Mouse (Mus musculus) stomach, postnatal 0 days (tissue): Measurements from ENCODE around the gene Gm13691. TPM values are rescaled to one million over a fixed set of nuclear protein-coding genes. Genes with fewer than 3 reads are reported as not detected.
"Not testable (repeated sequence)": the region's sequence is repeated elsewhere in the genome, so short reads cannot be mapped to it uniquely, and the experiment has no call there.

ENCODE experiments used
- ATAC-seq: fragments of 200-750 bp; cut with Nextera tagmentation; 2 replicates; pipeline ENCODE4 v1.8.0; 2017; ENCODE audit not compliant: low FRiP score, low TSS enrichment
- DNase-seq: peaks from one replicate; pipeline ENCODE4 v3.0.0-alpha.2; 2016; ENCODE audit warnings: low spot score
- H3K27ac ChIP-seq: fragments of 300-500 bp; sonication (generic); replicated peaks from 2 replicates; pipeline ENCODE4 v1.5.1; 2014; ENCODE audit warnings: mild to moderate bottlenecking, control low read depth
- H3K27me3 ChIP-seq: fragments of 300-500 bp; sonication (generic); 2 replicates; pipeline ENCODE4 v1.6.1; 2014; ENCODE audit warnings: low read length; ENCODE audit not compliant: control insufficient read depth, insufficient read depth
- H3K36me3 ChIP-seq: fragments of 300-500 bp; sonication (generic); 2 replicates; pipeline ENCODE4 v1.6.1; 2014; ENCODE audit warnings: low read length, mixed read lengths; ENCODE audit not compliant: control insufficient read depth, insufficient read depth
- H3K4me1 ChIP-seq: fragments of 300-500 bp; sonication (generic); replicated peaks from 2 replicates; pipeline ENCODE4 v1.6.1; 2014; ENCODE audit warnings: antibody characterized with exemption; ENCODE audit not compliant: control insufficient read depth, insufficient read depth
- H3K4me2 ChIP-seq: fragments of 300-500 bp; sonication (generic); replicated peaks from 2 replicates; pipeline ENCODE4 v1.6.1; 2014; ENCODE audit warnings: low read depth, mild to moderate bottlenecking, control low read depth, moderate library complexity
- H3K4me3 ChIP-seq: fragments of 300-500 bp; sonication (generic); 2 replicates; pipeline ENCODE4 v1.5.1; 2014; ENCODE audit warnings: low read depth, low read length, control low read depth
- H3K9ac ChIP-seq: fragments of 300-500 bp; sonication (generic); 2 replicates; pipeline ENCODE4 v1.6.1; 2014; ENCODE audit warnings: mild to moderate bottlenecking, low read length, control low read depth, mixed read lengths
- H3K9me3 ChIP-seq: fragments of 300-500 bp; sonication (generic); 2 replicates; pipeline ENCODE4 v1.6.1; 2016; ENCODE audit warnings: low read length; ENCODE audit not compliant: control insufficient read depth
- CTCF ChIP-seq: IDR thresholded peaks from 2 replicates; pipeline ENCODE4 v1.5.1; 2016; ENCODE audit warnings: antibody characterized with exemption, low read depth, mild to moderate bottlenecking, moderate library complexity
- EP300 ChIP-seq: optimal IDR thresholded peaks from 2 replicates; pipeline ENCODE3; 2016; ENCODE audit warnings: antibody characterized with exemption
- WGBS: fragments of 180-500 bp; shearing (Covaris S2); extraction: QIAGEN DNeasy Blood & Tissue Kit; methylation state at CpG from one replicate; pipeline ENCODE4 v1.1.7; 2014; 5-methylcytosine and 5-hydroxymethylcytosine counted together
- polyA plus RNA-seq: library from polyadenylated mRNA; unstranded; fragments of >200 nt; fragmentation: Nextera tagmentation; extraction: Ambion mirVana; gene quantifications from 2 replicates; pipeline ENCODE4 v1.2.1, GENCODE M21; 2015

Gm13691 gene
- polyA plus RNA-seq, 1 experiment from 2014 or later, result not detected

DNA sequence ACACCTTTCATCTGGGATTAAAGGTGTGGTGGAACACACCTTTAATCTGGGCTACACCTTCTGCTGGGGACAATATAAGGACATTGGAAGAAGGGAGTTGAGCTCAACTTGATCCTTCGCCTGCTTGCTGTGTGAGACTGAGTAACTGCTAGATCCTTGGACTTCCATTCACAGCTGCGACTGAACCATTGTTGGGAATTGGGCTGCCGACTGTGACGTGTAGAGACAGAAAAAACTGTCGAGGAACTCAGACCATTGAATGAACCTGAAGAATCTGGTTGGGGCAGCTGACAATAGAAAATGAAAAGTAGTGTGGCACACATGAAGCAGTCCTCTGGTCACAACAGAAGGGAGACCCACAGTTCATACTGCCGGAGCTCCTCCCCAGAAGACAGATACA lies 5.9 kb upstream of the Gm13691 start, which contains the start of gene Gm13697:
TSS of gene Gm13697 (plus strand) at position 301 of the 400 bp plus-strand sequence.
- no CpG with 5 or more reads among the region's 6 CpGs for WGBS
- H3K27me3 ChIP-seq, H3K36me3 ChIP-seq, H3K9me3 ChIP-seq, H3K4me2 ChIP-seq, H3K4me3 ChIP-seq, H3K27ac ChIP-seq, H3K4me1 ChIP-seq, ATAC-seq, DNase-seq, H3K9ac ChIP-seq: not testable (repeated sequence)

- H3K27me3 ChIP-seq, H3K9ac ChIP-seq, H3K36me3 ChIP-seq, H3K4me1 ChIP-seq, DNase-seq, H3K9me3 ChIP-seq, H3K27ac ChIP-seq, H3K4me2 ChIP-seq, ATAC-seq, H3K4me3 ChIP-seq: not testable (repeated sequence)
- WGBS, result 31% methylated on average over 7 of the region's 9 CpGs
Observed at GRCm38 (mm10) chr2:83993639-83994255, 3.4 kb downstream of the Gm13691 start.

GRCm38 (mm10) chr2:83994526-83994925 lies 4.2 kb downstream of the Gm13691 start:
- H3K36me3 ChIP-seq, H3K4me3 ChIP-seq, H3K9me3 ChIP-seq, H3K27me3 ChIP-seq, ATAC-seq, H3K27ac ChIP-seq, H3K4me1 ChIP-seq, H3K9ac ChIP-seq, H3K4me2 ChIP-seq, DNase-seq: not testable (repeated sequence)
- no CpG with 5 or more reads among the region's 3 CpGs for WGBS

DNA sequence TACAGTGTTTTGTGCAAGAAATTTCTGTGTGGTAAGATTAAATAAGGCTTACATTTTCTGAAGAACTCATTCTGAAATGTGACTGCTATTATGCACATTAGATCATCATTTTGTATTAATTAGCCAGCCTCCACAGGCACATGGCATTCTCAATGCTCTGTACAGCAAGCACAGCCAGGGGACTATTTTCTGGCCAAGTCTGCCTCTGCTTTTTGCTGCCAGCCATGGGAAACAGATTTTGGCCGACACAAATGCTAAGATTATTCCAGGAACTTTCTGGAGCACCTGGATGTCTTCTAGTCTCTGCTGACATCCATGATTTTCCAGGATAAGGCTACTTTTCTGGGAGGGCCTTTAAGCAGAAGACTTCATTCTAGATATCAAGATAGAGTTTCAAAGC lies 18.6 kb downstream of the Gm13691 start:
- no peak for TF ChIP-seq EP300
- TF ChIP-seq CTCF, result no peak
- no peak overlapping the region for H3K27ac ChIP-seq
- no peak overlapping the region for H3K9ac ChIP-seq
- H3K4me2 ChIP-seq, result no peak overlapping the region
- no peak overlapping the region for H3K4me3 ChIP-seq
- no peak for ATAC-seq
- no peak for DNase-seq
- WGBS, result 29% methylated on average over 1 of the region's 1 CpGs
- no peaks in the 10 kb centered on the region for H3K27me3 ChIP-seq
- H3K36me3 ChIP-seq, result no peaks in the 10 kb centered on the region
- H3K4me1 ChIP-seq, result no peaks in the 10 kb centered on the region
- no peaks in the 10 kb centered on the region for H3K9me3 ChIP-seq

- Histone ChIP-seq H3K4me3 (no peak overlapping the region), H3K4me2 (no peak overlapping the region), H3K27ac (no peak overlapping the region), H3K9ac (no peak overlapping the region), H3K9me3 (no peaks in the 10 kb centered on the region), H3K27me3 (no peaks in the 10 kb centered on the region), H3K36me3 (no peaks in the 10 kb centered on the region), H3K4me1 (no peaks in the 10 kb centered on the region)
- ATAC-seq (no peak), DNase-seq (no peak)
- 61% methylated on average over 3 of the region's 3 CpGs for WGBS
- no peak for TF ChIP-seq CTCF
- no peak for TF ChIP-seq EP300
Observed at GRCm38 (mm10) chr2:84009818-84010217, 19.5 kb downstream of the Gm13691 start.

DNA sequence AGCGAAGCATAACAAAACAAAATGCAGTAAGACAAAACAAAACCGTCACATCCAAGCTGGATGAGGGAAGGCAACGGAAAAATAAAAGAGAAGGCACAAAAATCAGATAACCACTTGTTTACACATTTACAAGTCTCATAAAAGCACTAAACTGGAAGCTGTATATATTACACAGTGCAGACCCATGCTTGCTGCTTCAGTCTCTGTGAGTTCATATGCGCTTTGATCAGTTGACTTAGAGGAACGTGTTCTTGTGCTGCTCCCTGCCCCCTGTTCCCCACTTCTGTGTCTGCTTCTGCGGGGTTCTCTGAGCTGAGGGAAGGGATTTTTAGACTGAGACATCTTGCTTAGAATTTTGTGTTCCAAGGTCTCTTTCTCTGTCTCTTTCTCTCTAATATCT lies 24.2 kb downstream of the Gm13691 start:
- no peak overlapping the region for H3K27ac ChIP-seq
- WGBS, result 60% methylated on average over 6 of the region's 6 CpGs
- TF ChIP-seq EP300 (no peak), CTCF (no peak)

GRCm38 (mm10) chr2:84016291-84016690 lies 25.9 kb downstream of the Gm13691 start:
- H3K9me3 ChIP-seq, H3K4me1 ChIP-seq, DNase-seq, H3K4me2 ChIP-seq, ATAC-seq, H3K9ac ChIP-seq, H3K4me3 ChIP-seq, H3K27me3 ChIP-seq, H3K27ac ChIP-seq, H3K36me3 ChIP-seq: not testable (repeated sequence)
- 80% methylated on average over 4 of the region's 5 CpGs for WGBS

More for the DNA sequence above, 24.2 kb downstream of the Gm13691 start:
- Histone ChIP-seq H3K4me3 (no peak overlapping the region), H3K4me1 (no peaks in the 10 kb centered on the region), H3K9me3 (no peaks in the 10 kb centered on the region), H3K9ac (no peak overlapping the region), H3K4me2 (no peak overlapping the region), H3K36me3 (no peaks in the 10 kb centered on the region), H3K27me3 (no peaks in the 10 kb centered on the region)
- DNase-seq, result no peak
- ATAC-seq, result no peak
